Mouse (Mus musculus) activated CD4-positive, CD25-positive, alpha-beta regulatory T cell, adult 9 weeks (primary cell): ENCODE results near the gene Spint1. TPM values are rescaled to one million over a fixed set of nuclear protein-coding genes. Genes with fewer than 3 reads are reported as not detected.

ENCODE experiments used
- polyA plus RNA-seq: library from polyadenylated mRNA; unstranded; fragments of 100-300 nt; shearing (Covaris generic); gene quantifications from one replicate; pipeline ENCODE4 v1.2.1, GENCODE M21; 2017

The Spint1 gene
- not detected for polyA plus RNA-seq

DNA sequence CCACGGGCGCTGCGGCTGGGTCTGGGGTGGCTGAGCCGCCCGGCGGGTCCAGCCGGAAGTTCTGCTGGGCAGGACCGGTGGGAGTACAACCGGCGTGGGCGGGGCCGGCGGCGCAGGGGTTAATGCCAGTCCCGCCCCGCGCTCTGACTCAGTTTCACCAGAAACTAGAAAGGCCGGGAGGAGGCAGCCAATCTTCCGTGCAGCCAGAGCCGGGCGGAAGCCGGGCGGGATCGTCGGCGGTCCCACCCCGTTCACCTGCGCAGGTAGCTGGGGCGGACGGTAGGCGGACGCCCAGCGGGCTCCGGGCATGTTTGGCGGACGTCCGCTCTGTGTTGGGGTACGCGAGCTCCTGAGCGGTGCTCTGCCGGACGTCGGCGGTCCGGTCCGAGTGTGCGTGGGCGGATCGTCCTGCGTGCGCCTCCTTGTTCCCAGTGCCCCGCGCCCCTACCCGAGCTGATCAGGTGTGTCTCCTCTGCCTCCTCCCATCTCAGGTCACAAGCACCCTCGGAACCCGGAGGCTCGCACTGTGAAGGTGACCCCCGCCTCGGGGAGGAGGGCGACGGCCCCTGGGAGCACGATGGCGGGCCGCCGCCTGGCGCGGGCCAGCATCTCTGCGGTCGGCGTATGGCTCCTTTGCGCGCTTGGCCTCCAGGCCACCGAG lies at the start of gene Spint1:
Gene Spint1 (plus strand): TSS at position 153 of the 661 bp plus-strand sequence.

DNA sequence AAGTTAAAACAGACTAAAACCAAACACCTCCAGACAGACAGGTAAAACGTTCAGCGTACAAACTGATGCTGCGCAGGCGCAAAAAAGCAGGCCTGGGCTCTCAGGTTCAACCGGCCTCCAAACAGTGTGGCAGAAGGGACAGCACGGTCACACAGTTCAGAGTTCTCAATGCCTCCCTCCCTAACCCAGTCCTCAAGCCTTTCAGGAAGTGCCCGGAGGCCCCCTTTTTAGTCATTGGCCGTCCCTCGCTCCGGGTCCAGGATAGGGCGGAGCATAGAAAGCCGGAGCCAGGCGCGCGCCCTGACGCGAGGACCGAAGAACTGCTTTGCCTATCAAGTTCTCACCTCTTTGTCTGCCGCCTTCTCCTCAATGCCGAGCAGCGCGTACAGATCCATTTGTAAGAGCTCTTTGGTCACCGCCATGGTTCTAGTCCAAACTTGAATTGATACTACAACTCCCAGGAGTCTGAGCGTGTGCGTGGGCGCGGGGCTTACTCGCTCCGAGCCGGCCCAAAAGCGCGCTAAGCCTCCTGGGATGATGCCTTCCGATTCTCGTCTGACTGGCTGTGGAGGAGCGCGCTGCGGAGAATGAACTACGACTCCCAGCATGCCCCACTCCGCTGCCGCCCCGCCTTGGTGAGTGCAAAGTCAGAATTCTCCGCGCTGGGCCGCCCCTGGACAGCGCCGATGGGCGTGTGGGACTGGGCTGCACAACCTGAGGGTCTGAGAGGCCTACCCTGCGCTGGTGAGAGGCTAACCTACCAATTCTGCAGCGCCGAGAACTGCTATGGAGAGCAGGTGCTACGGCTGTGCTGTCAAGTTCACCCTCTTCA lies 28.6 kb upstream of the Spint1 start, which contains the start of the genes Zfyve19 and Dnajc17:
Gene Zfyve19 (plus strand): TSS at position 274 of the 832 bp plus-strand sequence.
Gene Dnajc17 (minus strand): TSS at position 452 of the 832 bp plus-strand sequence.

GRCm38 (mm10) chr2:119229775-119230704 lies 7.1 kb upstream of the Spint1 start, which contains the start of gene Ppp1r14d:
Gene Ppp1r14d, minus strand, starts transcription at chr2:119229906.

DNA sequence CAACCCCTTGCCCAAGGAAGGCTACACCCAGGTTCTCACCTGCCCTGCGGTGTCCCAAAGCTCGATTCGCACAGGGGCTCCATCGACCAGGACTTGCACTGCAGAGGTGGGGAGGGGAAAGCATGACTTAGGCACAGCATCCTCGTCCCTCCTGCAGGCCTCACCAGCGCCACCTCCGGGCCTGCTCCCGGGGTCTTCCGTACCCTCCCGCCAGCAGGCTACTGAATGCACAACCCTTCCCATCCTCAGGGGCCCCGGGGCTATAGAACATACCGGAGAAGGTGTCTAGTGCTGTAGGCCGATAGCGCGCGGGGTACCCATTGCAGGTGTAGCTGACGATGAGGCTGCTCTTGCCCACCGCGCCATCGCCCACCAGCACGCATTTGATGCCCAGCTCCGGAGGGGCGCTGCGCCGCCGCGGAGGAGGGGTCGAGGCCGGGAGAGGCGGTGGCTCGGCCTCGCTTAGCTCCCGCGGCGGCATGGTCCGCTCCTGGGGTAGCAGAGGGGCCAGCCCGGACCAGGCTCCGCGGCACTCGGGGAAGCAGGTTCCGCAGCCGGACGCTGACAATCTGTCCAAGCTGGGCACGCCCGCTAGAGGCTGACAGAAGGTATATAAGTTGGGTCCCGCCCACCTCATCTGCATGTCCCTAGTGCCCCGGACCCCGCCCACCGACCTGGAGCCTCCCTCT lies 33.6 kb downstream of the Spint1 start, which contains the start of gene Rhov:
Gene Rhov (minus strand): TSS at position 630 of the 689 bp plus-strand sequence.

GRCm38 (mm10) chr2:119288270-119288882 lies 51.2 kb downstream of the Spint1 start, which contains the start of gene Vps18:
Gene Vps18, plus strand, starts transcription at chr2:119288740.

Other genes with a start within 250 kb of the Spint1 start
- 27.6 TPM for gene Ccdc32, start 208.0 kb upstream of the Spint1 start, polyA plus RNA-seq
- 2.4 TPM for gene Rpusd2, start 202.6 kb upstream of the Spint1 start, polyA plus RNA-seq
- 4.8 TPM for gene Knl1, start 190.2 kb upstream of the Spint1 start, polyA plus RNA-seq
- gene Rad51, start 124.6 kb upstream of the Spint1 start, polyA plus RNA-seq = 10.9 TPM
- 26.0 TPM for gene Rmdn3, start 80.3 kb upstream of the Spint1 start, polyA plus RNA-seq
- not detected for gene Gchfr, start 69.6 kb upstream of the Spint1 start, polyA plus RNA-seq
- gene Gm14137, start 62.9 kb upstream of the Spint1 start, polyA plus RNA-seq = 0.73 TPM
- gene Zfyve19, start 28.7 kb upstream of the Spint1 start, polyA plus RNA-seq = 58.9 TPM
- 14.4 TPM for gene Dnajc17, start 28.6 kb upstream of the Spint1 start, polyA plus RNA-seq
- gene Ppp1r14d, start 7.5 kb upstream of the Spint1 start, polyA plus RNA-seq = not detected
- 0.27 TPM for gene Rhov, start 33.9 kb downstream of the Spint1 start, polyA plus RNA-seq
- 17.7 TPM for gene Vps18, start 51.4 kb downstream of the Spint1 start, polyA plus RNA-seq
- gene Dll4, start 88.4 kb downstream of the Spint1 start, polyA plus RNA-seq = 0.12 TPM
- 0.17 TPM for gene Chac1, start 113.9 kb downstream of the Spint1 start, polyA plus RNA-seq
- 4.7 TPM for gene Ino80, start 240.3 kb downstream of the Spint1 start, polyA plus RNA-seq